Mouse (Mus musculus): ENCODE data around the gene Pla2g4c.

The Pla2g4c gene

GRCm38 (mm10) chr7:13324316-13324715, at the start of gene Pla2g4c:
Gene Pla2g4c, plus strand, starts transcription at chr7:13324655.
- ATAC-seq (ENCODE audit: insufficient number of reproducible peaks, low FRiP score, low TSS enrichment): no peak

DNA sequence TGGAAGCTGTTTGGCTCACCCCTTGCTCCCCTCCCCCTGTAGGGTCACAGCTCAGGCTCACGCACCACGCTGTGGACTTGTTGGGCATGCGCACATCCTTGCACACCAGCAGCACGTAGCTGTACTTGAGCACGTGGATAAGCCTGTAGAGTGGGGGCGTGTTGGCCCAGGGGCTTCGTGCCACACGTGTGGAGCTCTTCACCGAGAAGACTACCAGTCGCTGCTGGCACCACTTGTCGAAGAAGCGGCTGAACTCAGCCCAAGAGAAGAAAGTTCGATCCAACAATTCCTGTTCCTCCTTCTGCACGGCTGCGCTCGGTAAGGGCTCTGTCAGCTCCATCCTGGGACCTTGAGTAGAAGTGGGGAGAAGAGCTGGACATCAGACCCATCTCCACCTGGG, 47.4 kb upstream of the Pla2g4c start, which contains the start of gene Lig1:
Lig1 (plus strand) TSS at position 203 of the 400 bp plus-strand sequence.
- ATAC-seq (ENCODE audit: insufficient number of reproducible peaks, low FRiP score, low TSS enrichment): no peak

GRCm38 (mm10) chr7:13277833-13278232, 46.6 kb upstream of the Pla2g4c start:
- ATAC-seq (ENCODE audit: insufficient number of reproducible peaks, low FRiP score, low TSS enrichment): no peak

GRCm38 (mm10) chr7:13278308-13278891, 46.1 kb upstream of the Pla2g4c start, which contains the start of gene Zswim9:
Gene Zswim9, minus strand, starts transcription at chr7:13278721.
- ATAC-seq (ENCODE audit: insufficient number of reproducible peaks, low FRiP score, low TSS enrichment): peak; percentile 98

- 0 out of 2 replicates have a peak, but pooled peaks have one; percentile 13 for ATAC-seq (ENCODE audit: insufficient number of reproducible peaks, low FRiP score, low TSS enrichment)
Observed at GRCm38 (mm10) chr7:13278957-13279356, 45.5 kb upstream of the Pla2g4c start.

DNA sequence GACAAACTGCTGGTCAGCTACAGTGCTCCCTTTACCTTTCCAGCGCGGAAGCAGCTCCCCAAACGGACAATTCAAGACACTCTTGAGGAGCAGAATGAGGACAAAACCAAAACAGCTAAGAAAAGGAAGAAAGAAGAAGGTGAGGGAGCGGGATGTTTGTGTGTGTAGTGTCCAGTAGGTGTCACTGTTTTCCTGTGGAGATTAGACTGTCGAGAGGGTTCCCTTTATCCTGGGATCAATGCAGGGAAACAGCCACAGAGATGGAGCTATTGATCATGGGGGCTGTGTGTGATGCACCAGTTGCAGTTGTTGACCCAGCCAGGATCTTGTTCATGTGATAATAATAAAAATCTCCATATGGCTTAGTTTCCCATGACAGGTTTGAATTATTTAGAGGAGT, 35.8 kb upstream of the Pla2g4c start:
- ATAC-seq (ENCODE audit: insufficient number of reproducible peaks, low FRiP score, low TSS enrichment): no peak

DNA sequence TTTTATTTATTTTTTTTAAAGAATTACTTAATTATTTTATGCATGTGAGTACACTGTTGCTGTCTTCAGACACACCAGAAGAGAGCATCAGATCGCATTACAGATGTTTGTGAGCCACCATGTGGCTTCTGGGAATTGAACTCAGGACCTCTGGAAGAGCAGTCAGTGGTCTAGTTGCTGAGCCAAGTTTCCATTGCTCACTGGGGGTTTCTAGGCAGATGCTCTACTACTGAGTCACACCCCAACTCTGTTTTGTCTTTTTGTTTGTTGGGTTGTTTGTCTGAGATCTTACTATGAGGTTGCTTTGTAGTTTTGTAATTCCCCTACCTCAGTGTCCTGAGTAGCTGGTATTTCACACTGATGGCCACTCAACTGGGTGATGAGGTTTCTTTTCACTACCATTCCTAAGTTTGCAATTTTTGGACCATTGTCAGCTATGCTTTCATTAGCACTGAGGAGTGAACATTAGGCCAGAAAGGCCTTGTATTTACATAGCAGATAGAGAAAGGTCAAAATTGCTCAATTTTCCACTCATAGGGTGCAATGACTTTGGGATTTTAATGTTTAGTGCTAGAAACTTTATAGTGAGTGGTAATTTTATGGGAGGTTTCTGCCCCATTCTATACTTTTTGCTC, 34.3 kb upstream of the Pla2g4c start:
- ATAC-seq (ENCODE audit: insufficient number of reproducible peaks, low FRiP score, low TSS enrichment): no peak

DNA sequence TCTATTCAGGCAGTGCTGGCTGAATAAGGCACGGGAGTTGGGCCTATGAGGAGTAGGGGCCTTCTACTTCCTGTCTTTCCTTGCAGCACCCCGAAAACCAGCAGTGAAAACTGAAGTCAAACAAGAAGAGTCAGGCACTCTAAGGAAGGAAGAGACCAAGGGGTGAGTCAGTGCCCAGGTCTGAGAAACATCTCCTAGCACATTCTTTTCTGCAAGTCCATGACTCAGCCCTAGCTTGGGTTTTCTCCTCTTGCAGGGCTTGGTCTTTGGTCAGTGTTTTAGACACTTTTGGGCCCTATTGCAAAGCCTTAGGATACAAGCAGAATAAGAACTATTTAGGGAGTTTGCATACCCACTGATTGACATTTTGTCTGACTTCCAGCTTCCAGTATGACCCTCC, 33.1 kb upstream of the Pla2g4c start:
- no peak for ATAC-seq (ENCODE audit: insufficient number of reproducible peaks, low FRiP score, low TSS enrichment)

DNA sequence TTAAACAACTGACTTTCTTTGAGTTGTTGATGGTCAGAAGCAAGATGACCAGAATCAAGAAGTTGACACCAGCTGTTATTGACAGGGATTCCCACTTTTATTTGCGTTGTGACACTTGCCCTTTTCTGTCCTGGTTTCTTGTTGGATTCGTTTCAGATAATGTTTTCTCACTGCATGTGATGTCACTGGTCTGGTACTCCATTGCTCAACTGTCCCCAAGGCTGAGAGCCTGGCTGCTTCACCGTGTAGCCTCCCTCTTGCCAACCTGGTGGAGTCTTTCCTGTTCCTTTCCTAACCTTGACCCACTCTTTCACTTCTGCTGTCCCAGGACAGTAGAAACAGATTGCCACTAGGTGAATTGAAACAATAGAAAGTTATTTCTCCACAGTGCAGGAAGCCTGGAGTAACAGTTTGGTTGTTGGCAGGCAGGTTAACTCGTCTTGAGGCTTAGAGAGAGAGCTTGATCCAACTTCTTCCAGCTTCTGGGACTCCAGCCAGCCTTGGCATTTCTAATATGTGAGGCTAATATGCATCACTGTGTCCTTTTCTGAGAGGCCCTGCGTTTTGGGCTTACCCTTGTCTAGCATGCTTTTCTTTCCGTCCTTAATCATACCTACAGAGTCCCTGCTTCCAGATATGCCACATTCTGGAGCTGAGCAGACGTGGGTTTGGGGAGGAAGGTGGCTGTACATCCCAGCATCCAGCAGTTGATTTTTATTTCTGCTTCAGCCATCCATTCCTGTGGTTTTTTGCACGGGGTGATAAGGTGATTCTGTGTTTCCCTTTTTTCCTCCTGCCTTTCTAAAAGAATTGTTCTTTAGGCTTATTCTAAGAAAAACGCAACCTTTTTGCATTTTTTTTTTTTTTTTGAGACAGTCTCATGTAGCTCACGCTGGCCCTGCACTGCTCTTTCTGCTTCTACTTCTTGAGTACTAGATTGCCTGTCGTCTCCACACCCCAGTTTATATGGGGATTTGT, 30.3 kb upstream of the Pla2g4c start:
- ATAC-seq (ENCODE audit: insufficient number of reproducible peaks, low FRiP score, low TSS enrichment): no peak

GRCm38 (mm10) chr7:13295256-13295655, 29.2 kb upstream of the Pla2g4c start:
- no peak for ATAC-seq (ENCODE audit: insufficient number of reproducible peaks, low FRiP score, low TSS enrichment)

GRCm38 (mm10) chr7:13297636-13298035, 26.8 kb upstream of the Pla2g4c start:
- no peak for ATAC-seq (ENCODE audit: insufficient number of reproducible peaks, low FRiP score, low TSS enrichment)

- no peak for ATAC-seq (ENCODE audit: insufficient number of reproducible peaks, low FRiP score, low TSS enrichment)
Observed at GRCm38 (mm10) chr7:13298821-13299220, 25.6 kb upstream of the Pla2g4c start.

- ATAC-seq (ENCODE audit: insufficient number of reproducible peaks, low FRiP score, low TSS enrichment): no peak
Observed at GRCm38 (mm10) chr7:13301643-13302042, 22.8 kb upstream of the Pla2g4c start.

DNA sequence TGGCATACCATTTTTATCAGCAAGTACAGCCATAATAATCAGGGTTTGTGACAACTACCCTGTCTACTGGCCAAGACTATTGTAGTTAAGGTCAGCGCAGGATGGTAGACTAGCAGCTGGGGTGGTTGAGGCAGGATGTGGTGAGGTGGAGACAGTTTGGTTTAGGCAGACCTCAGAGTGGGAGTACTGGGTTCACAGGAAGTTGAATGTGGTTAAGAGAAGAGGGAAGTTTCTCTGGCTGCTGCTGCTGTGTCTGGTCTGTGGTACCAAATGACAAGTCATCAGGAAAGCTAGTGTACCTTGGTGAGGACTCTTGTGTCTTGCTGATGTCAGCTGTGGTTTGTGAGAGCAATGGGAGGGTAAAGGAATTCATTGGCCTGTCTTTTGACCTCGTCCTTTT, 21.7 kb upstream of the Pla2g4c start:
- ATAC-seq (ENCODE audit: insufficient number of reproducible peaks, low FRiP score, low TSS enrichment): no peak

DNA sequence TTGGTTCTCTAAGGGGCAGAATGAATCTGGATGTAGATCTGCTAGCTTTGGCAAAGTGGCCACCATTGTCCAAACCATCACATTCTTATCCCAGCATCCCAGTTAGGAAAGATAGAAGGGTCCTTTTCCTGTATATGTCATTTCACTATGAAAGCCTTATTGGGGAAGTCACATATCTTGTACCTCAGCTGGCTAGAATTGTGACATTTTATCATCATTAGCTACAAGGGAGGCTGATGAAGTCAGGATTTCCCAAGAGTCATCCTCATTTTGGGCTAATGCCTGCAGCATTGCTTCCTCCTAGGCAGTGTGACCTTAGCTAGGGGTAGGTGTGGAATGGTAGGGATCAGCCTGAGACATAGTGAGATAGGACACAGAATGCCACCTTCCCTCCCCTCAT, 21.1 kb upstream of the Pla2g4c start:
- ATAC-seq (ENCODE audit: insufficient number of reproducible peaks, low FRiP score, low TSS enrichment): no peak

DNA sequence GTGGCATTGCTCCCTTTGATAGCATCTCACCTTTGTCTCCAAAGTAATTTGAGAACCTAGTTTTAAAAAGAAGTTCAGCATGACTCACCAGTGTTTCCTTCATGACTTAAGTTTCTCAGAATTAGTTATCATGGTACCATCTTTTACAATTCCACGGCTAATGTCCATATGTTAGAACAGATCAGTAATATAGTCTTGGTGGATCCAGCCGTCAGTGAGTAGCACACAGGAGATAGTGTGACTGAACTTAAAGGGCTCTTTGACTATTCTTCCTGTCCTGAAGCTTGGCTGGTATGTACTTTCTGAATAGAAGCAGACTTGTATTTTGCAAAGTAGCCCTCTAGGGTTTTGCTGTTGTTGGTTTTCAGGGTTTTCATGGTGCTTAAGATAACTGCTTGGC, 15.0 kb upstream of the Pla2g4c start:
- no peak for ATAC-seq (ENCODE audit: insufficient number of reproducible peaks, low FRiP score, low TSS enrichment)

- ATAC-seq (ENCODE audit: insufficient number of reproducible peaks, low FRiP score, low TSS enrichment): no peak
Observed at GRCm38 (mm10) chr7:13310493-13311199, 13.8 kb upstream of the Pla2g4c start.

- no peak for ATAC-seq (ENCODE audit: insufficient number of reproducible peaks, low FRiP score, low TSS enrichment)
Observed at GRCm38 (mm10) chr7:13311401-13311800, 13.1 kb upstream of the Pla2g4c start.

DNA sequence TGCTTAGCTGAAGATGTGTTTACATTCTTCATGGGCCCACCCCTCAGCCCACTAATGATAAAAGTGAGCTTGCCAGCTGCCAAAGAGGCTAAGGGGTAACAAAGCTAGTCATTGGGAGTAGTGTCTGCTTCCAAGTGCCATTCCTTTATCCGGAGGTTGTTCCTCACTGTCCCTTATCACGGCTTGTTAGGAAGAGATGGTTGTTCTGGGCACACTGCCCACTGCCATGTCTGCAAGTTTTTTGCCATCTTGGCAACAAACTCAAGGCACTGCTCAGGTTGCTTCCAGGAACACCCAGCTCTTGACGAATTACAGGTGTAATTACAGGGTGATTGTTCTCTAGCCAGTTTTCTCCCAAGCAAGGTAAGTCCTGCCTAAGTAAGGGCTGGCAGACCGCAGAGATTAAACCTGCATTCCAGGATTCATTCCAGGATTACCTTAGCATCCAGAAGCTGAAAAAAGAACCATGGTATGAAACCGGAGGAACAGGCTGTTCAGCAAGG, 10.3 kb upstream of the Pla2g4c start:
- no peak for ATAC-seq (ENCODE audit: insufficient number of reproducible peaks, low FRiP score, low TSS enrichment)

GRCm38 (mm10) chr7:13321424-13321823, 3.0 kb upstream of the Pla2g4c start:
- no peak for ATAC-seq (ENCODE audit: insufficient number of reproducible peaks, low FRiP score, low TSS enrichment)

All from cerebellum, adult (tissue).